Mouse (Mus musculus) right cerebral cortex, adult 2 months (tissue): ENCODE data around the gene Bloc1s4.
A peak's percentile ranks its signal among the peaks of the same experiment; 100 is the strongest.

ENCODE experiments used
- DNase-seq, 2 experiments: peaks; one replicate each; pipeline ENCODE4 v3.0.0; 2021 to 2022; ENCODE audit warnings: low spot score in 2 of 2

Gene Bloc1s4

DNA sequence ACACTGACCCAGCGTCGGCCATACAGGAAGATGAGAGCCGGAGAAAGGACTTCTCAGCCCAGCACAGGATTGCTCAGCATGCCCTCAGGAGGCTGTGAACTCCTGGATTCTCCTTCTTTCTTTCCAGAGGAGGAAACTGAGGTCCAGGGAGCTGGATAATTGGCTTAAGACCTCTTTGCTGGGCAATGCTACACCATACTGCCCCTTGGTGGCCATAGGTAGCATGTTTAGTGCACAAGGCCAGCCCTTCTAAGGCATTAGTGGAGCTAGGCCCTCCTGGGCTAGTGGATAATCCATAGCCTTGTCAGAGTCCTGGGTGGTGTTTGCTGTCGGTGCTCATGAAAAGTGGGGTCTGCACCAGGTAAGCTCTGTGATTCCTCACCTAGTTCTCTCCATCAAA is 8.6 kb downstream of the Bloc1s4 start:
- DNase-seq = peak; percentile 44 to 47

- DNase-seq = peak; percentile 49 to 54
These were observed 9.4 kb downstream of the Bloc1s4 start for GRCm38 (mm10) chr5:36738799-36739615.

GRCm38 (mm10) chr5:36737765-36738164 is 10.7 kb downstream of the Bloc1s4 start:
- no peak for DNase-seq

DNA sequence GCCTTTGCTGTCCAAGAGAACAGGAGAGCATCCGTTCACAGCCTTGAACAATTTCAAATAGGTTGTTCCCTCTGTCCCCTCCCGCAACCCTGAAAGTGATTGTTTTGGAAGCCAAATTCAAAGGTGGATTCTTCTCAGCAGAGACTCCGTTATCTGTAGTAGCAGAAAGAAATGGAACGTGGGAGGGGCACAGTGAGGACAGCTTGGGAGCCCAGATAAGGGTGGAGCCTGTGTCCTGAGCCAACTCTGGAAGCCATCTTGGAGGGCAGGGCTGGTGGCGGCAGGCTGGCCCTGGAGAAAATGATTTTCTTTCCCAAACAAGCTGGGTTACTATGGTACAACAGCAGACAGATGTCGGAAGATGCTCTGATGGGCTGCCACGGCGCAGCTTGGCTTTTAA is 12.4 kb downstream of the Bloc1s4 start:
- DNase-seq = no peak

DNA sequence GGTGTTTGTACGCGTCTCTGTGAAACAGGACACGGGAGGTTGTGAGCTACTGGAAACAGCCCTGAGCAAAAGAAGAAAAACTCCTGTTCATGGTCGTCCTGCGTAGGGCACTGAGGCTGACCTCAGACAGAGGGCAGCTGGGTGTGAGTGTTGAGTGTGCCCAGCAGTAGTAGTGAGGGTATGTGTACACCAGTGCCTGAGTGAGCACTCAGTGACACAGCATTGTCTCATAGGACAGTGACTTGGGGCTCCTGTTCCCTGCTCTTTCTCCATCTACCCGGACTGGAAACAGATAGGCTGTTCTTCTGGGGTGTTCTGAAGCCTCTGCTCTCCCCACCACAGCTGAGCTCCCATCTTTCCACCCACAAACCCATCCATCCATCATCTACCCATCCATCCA is 13.3 kb downstream of the Bloc1s4 start:
- DNase-seq = no peak

GRCm38 (mm10) chr5:36733405-36733804 is 15.0 kb downstream of the Bloc1s4 start:
- no peak for DNase-seq

DNA sequence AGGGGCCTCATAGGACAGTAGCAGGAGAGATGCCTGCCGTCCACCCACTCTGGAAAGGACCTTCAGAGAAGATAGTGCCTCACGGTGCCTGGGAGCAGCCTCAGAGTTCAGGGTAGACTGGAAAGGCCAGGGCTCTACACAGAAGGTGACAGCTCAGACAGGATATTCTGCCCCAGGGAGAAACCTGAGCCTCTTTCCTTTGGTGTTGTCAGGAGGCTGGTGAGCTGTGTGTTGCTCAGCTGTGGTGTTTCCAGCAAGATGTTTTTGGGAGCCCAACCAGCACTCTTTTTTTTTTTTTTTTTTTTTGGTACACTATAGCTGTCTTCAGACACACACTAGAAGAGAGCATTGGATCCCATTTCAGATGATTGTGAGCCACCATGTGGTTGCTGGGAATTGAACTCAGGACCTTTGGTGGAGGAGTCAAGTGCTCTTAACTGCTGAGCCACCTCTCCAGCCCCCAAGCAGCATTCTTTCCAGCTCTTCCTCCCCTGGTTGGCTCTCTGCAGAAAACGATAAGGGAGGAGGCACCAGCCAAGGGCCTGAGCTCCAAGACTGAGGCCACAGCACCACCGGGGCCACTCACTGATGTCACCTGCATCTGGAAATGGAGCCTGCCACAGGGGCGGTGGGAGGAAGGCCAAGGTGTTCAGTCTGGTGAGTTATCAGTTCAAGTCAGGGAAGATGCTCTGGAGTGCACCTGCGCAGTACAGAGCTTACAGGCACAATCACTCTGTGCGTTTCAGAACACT is 16.4 kb downstream of the Bloc1s4 start:
- DNase-seq = no peak

GRCm38 (mm10) chr5:36730689-36731088 is 17.8 kb downstream of the Bloc1s4 start:
- no peak for DNase-seq

DNA sequence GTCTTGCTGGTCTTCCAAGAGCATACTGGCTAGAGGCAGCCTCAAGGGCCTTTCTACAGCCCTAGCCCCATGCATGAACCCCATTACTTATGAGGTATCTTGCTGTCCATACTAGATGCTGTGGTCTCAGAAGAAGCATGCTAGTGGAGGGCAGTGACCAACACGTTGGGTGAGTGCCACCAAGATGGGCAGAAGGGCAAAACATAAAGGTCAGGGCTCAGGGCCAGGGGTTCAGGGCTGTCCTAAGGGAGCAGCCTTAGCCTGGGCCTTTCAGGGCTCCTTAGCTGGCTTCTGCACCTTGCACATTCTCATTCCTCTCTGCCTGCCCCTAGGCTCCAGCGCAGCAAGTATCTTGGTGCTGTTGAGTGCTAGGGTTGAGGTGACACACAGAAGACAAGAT is 18.5 kb downstream of the Bloc1s4 start:
- no peak for DNase-seq

DNA sequence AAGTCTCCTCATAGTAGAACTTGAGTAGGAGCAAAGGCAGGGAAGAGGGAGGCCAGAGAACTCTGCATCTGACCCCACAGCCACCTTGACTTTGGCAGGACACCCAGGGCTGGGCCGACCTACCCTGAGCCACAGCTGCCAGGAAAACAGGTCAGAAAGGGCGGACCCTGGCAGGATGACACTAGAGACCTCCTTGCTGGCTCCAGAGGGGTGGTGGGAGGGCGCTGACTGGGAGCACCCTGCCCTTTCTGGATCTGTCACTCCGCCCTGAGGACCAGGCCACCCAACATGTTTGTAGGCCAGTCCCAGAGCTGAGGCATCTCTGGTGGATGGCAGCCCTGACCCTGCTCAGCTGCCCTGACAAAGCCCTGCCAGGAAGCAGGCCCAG is 19.4 kb downstream of the Bloc1s4 start:
- no peak for DNase-seq

DNA sequence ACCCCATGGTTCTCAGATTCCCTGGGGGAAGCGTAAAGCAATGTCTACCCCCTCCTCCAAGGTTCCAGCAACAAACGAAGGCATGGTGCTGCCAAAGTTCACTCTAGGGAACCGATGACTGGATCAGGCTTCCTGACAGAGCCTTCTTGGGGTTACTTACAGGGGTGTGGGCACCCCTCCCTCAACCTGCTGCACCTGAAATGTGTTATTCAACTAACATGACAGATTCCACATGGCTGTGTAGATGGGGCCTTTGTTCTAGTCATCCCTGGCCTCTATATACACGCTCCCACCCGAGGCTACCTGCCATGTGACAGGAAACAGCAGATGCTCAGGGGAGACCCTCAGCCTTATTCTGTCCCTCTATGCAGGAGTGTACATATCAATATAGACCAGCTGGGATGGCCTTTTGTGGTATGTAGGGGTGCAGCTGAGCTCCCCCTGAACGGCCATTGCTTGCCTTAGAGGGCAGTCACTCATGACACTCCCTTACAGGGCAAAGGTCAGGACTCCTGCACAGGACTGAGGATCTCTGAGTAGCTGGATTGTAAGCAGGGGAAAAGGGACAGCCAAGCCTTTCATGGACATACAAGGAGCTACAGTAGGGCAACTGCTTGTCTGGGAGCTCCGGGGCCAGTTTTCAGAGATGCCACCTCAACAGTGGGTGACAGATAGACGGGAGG is 19.9 kb downstream of the Bloc1s4 start:
- DNase-seq = no peak

DNA sequence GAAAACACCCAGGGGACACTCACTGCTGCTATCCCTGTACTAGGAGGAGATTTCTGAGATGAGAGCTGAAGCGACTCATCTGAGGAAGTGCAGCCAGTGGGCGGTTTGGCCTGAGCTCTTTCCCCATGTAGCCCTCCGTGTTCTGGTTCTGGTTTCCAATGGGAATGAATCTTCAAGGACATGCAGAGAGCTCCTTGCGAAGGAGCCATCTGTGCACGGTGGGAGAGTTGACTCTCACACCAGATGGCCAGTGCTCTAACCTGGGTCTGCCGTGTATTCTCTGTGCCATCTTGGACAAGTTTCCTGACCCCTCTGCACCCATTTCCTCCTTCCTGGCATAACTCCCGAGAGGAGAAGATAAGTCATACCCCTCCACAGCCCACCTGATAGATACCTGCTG is 20.7 kb downstream of the Bloc1s4 start:
- no peak for DNase-seq

GRCm38 (mm10) chr5:36727136-36727535 is 21.3 kb downstream of the Bloc1s4 start:
- DNase-seq = no peak

DNA sequence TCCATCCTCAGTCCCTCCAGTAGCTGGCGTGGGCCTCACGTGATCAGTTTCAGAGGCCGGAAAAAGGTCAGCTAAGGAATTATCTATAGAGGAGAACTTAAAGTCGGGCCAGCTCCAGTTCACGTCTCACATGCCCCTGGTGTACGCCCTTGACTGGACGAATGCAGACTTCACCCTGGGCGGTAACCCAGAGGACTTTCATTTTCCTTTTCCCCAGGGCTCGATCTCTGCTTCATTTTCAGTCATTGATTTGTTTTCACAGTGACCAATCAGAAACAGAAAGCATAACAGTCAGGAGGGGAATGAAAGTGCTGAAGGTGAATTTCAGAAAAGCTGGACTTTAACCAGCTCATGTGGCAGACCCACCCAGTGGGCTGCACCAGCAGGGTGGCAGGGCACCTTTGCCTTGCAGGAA is 22.1 kb downstream of the Bloc1s4 start:
- no peak for DNase-seq

DNA sequence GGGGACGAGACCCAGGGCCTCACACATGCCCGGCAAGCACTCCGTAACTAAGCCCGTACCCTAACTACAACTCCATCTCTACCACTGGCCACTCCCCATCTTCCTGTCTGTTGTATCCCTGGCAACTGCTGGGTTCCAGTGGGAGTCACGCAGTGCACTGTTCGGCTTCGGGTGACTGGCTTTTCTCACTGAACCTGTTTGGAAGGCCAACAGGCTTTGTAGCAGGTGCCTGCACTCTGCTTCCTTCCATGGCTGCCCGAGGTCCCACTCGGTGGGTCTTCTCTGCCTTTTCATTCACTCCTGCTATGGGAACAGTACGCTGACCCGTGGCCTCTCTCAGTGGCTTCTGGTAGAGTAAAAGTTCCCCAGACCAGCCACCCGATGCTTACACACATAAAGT is 22.6 kb downstream of the Bloc1s4 start:
- no peak for DNase-seq

- no peak for DNase-seq
These were observed 24.2 kb downstream of the Bloc1s4 start for GRCm38 (mm10) chr5:36724274-36724673.

- no peak for DNase-seq
These were observed 25.1 kb downstream of the Bloc1s4 start for GRCm38 (mm10) chr5:36723356-36723755.

DNA sequence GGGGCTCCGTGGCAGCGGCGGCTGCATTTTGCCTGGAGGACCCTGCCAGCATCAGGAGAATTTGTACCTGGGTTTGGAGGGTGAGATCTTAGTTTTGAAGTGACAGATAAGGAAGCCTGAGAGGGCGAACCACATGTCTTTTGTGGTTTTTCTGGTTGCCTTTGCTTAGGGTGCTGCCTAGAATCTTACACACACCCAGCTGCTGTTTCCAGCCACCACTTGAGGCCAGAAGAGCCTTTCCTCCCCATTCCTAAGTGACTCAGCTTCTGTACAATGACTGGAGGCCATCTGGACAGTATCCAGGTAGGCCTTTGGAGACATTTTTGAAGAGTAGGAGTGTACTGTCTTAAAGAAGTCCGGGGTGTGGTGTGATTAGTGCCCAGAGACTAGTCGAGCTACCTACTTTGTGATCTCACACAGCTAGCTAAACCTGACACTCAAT is 26.0 kb downstream of the Bloc1s4 start:
- no peak for DNase-seq

GRCm38 (mm10) chr5:36720710-36721375 is 27.6 kb downstream of the Bloc1s4 start:
- no peak for DNase-seq

DNA sequence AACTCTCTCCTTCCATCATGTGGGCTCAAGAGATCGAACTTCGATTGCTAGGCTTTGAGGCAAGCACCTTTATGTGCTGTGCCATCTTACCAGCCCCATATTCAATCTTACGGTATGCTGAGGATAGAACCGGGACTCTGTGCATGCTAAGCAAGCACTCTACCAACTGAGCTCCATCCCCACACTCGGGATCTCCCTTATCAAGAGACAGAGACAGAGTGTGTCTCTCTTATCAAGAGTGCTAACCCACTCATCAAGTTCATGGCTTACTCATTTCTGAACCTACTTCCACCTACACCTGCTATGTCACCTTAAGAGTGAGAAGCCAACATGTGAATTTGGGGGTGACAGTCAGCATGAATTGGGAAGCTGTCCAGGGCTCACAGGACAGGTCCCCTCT is 28.2 kb downstream of the Bloc1s4 start:
- no peak for DNase-seq

GRCm38 (mm10) chr5:36719601-36720000 is 28.8 kb downstream of the Bloc1s4 start:
- DNase-seq = no peak

DNA sequence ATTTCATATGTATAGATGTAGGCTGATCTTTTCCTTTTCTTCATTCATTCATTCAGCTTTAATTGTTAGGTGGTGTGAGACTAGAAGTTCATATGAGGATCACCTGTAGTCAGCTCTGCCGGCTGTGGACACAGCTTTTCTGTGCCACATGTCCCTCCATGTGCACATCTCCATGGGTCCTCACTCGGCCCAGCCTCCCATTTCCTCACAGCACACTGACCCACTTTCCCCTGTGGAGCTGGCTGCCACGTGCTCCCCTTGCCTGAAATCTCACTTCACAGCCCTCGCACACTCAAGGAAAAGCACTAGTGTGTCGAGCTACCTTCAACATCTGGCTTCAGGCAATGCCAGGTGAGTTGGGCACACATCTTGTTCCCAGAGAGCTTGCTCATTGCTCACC is 29.3 kb downstream of the Bloc1s4 start:
- no peak for DNase-seq
